Mouse (Mus musculus): ENCODE data around the gene Schip1. TPM values are rescaled to one million over a fixed set of nuclear protein-coding genes. Genes with fewer than 3 reads are reported as not detected.

Gene Schip1
- polyA plus RNA-seq, 1 experiment from 2014 or later, result 108 TPM

GRCm38 (mm10) chr3:68604467-68604866 is 539.9 kb downstream of the Schip1 start:
- Histone ChIP-seq H3K9ac (replicated peaks) (no peak overlapping the region), H3K36me3 (0 out of 2 replicates have a peak, but pooled peaks cover 4% of the 10 kb centered on the region), H3K9me3 (no peaks in the 10 kb centered on the region), H3K4me1 (peaks cover 31% of the 10 kb centered on the region), H3K27me3 (no peaks in the 10 kb centered on the region), H3K4me2 (replicated peaks) (peak overlapping the region; percentile 11; the same call in 1 of the 2 replicates), H3K4me3 (no peak overlapping the region), H3K27ac (replicated peaks) (peak overlapping the region; percentile 81)
- peak; percentile 13; the same call in 1 of the 2 replicates for ATAC-seq (ENCODE audit: low FRiP score, low read depth)
- WGBS, result 63% methylated on average over 10 of the region's 10 CpGs

- peak; percentile 75 for ATAC-seq (ENCODE audit: low FRiP score, low read depth)
- Histone ChIP-seq H3K4me1 (peaks cover 31% of the 10 kb centered on the region), H3K9ac (replicated peaks) (no peak overlapping the region), H3K4me3 (no peak overlapping the region), H3K36me3 (0 out of 2 replicates have a peak, but pooled peaks cover 4% of the 10 kb centered on the region), H3K4me2 (replicated peaks) (0 out of 2 replicates have a peak overlapping the region, but pooled peaks have one; percentile 11), H3K9me3 (no peaks in the 10 kb centered on the region), H3K27ac (replicated peaks) (peak overlapping the region; percentile 81), H3K27me3 (no peaks in the 10 kb centered on the region)
- 78% methylated on average over 10 of the region's 10 CpGs for WGBS
Observed at GRCm38 (mm10) chr3:68604962-68605361, 540.4 kb downstream of the Schip1 start.

DNA sequence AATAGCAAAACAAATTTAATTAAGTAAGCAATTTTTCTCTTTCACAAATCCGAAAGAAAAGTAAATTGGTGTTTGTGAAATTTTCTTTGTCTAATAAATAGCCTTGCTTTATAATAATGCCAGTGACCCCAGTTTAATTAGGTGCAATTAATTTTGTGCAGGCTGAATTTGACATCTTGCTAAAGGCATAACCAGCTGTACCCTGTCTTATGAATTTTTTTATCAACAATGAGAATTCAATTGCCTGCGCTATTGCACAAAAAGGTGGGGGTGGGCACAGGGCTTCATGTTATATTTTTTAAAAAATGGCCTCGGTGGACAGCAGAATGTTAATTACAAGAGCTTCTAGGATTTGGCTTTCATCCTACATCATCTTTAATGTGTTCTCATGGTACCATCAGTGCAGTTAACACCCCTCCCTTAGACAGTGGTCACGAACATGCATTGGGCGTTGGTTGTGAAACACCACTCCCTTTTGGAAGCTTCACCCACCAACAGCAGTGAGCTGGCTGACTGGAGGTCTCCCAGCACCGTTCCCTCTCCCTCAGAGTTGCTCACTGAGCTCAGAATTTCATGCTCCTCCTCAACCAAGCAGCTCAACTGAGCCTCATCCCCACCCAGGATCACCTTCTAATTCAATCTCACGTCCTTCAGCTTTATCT is 541.5 kb downstream of the Schip1 start:
- 81% methylated on average over 7 of the region's 7 CpGs for WGBS
- Histone ChIP-seq H3K4me2 (replicated peaks) (no peak overlapping the region), H3K27me3 (no peaks in the 10 kb centered on the region), H3K4me1 (peaks cover 31% of the 10 kb centered on the region), H3K9me3 (no peaks in the 10 kb centered on the region), H3K27ac (replicated peaks) (peak overlapping the region; percentile 35), H3K9ac (replicated peaks) (no peak overlapping the region), H3K36me3 (0 out of 2 replicates have a peak, but pooled peaks cover 4% of the 10 kb centered on the region), H3K4me3 (no peak overlapping the region)
- ATAC-seq (ENCODE audit: low FRiP score, low read depth), result no peak

DNA sequence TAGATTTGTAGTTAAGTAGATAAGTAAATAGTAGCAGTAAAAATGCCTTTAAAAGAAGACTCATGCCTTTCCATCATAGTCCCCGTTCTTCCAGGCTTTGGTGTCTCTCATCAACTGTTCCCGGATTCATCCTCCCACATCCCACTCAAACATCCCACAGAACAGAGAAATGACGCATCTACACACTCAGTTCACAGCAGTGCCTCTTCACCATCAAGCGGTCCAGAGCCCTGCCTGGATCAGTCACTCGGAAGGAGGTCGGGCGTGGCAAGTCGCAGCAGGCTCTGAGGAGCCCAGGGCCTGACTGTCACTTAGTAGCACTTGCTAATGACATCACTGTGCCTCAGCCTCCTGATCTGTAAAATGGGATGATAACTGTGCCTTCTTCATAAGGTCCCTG is 542.1 kb downstream of the Schip1 start:
- Histone ChIP-seq H3K9me3 (no peaks in the 10 kb centered on the region), H3K27me3 (no peaks in the 10 kb centered on the region), H3K36me3 (0 out of 2 replicates have a peak, but pooled peaks cover 4% of the 10 kb centered on the region), H3K4me3 (no peak overlapping the region), H3K4me2 (replicated peaks) (no peak overlapping the region), H3K4me1 (peaks cover 30% of the 10 kb centered on the region), H3K9ac (replicated peaks) (no peak overlapping the region), H3K27ac (replicated peaks) (peak overlapping the region; percentile 35; the same call in 1 of the 2 replicates)
- no peak for ATAC-seq (ENCODE audit: low FRiP score, low read depth)
- WGBS, result 89% methylated on average over 8 of the region's 8 CpGs

DNA sequence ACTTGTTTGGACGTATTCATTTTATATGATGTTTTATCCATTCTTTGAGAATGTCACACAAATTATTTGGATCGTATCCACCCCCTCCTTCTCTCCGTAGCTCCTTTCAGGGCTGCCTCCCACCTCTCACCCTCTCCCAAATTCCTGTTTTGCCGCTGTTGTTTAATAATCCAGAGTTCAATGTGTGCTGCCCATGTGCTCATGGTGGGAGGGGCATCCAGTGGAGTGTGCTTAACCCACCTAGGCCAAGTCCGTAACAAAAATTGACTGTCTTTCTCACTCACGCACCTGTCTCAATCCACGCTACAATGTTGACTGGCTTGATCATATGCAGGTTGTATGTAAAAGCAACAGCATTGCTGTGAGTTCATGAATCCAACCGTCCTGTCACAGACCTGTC is 542.7 kb downstream of the Schip1 start:
- WGBS, result 91% methylated on average over 8 of the region's 8 CpGs
- H3K4me2 ChIP-seq (replicated peaks), result no peak overlapping the region
- no peaks in the 10 kb centered on the region for H3K27me3 ChIP-seq
- H3K4me1 ChIP-seq, result peaks cover 25% of the 10 kb centered on the region
- no peak overlapping the region for H3K4me3 ChIP-seq
- no peak overlapping the region for H3K9ac ChIP-seq (replicated peaks)
- H3K27ac ChIP-seq (replicated peaks), result no peak overlapping the region
- H3K9me3 ChIP-seq, result no peaks in the 10 kb centered on the region
- 0 out of 2 replicates have a peak, but pooled peaks cover 4% of the 10 kb centered on the region for H3K36me3 ChIP-seq
- ATAC-seq (ENCODE audit: low FRiP score, low read depth), result no peak

DNA sequence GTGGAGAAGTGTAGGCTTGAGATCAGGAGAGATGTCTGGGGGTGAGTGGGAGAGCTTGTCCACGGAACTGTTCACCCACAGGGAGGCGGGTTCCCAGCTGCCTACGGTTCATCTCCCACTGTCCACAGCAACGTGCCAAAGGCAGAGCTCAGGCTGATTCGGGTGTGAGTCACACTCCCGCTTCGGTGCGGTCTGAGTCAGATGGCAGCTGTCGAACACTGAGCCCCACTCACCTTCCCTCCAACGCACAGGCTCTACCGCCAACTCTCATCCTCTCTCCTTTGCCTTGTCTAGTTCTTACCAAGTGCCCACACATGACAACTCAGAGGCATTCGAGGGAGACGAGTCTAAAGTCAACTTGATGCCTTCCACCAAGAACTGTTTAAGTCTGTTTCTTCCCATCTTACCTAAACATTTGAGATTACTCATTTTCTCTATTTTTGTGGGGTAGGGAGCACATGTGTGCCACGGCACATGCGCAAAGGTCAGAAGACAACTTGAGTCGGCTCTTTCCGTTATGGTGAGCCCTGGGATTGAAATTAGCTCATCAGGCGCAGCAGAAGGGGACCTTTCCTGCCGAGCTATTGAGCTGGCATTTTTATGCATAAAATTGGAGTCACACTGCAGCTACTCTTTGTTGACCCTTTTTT is 544.4 kb downstream of the Schip1 start:
- Histone ChIP-seq H3K27me3 (no peaks in the 10 kb centered on the region), H3K27ac (replicated peaks) (no peak overlapping the region), H3K36me3 (0 out of 2 replicates have a peak, but pooled peaks cover 4% of the 10 kb centered on the region), H3K9me3 (no peaks in the 10 kb centered on the region), H3K9ac (replicated peaks) (no peak overlapping the region), H3K4me2 (replicated peaks) (no peak overlapping the region), H3K4me1 (peaks cover 24% of the 10 kb centered on the region), H3K4me3 (no peak overlapping the region)
- WGBS, result 82% methylated on average over 19 of the region's 19 CpGs
- no peak for ATAC-seq (ENCODE audit: low FRiP score, low read depth)

DNA sequence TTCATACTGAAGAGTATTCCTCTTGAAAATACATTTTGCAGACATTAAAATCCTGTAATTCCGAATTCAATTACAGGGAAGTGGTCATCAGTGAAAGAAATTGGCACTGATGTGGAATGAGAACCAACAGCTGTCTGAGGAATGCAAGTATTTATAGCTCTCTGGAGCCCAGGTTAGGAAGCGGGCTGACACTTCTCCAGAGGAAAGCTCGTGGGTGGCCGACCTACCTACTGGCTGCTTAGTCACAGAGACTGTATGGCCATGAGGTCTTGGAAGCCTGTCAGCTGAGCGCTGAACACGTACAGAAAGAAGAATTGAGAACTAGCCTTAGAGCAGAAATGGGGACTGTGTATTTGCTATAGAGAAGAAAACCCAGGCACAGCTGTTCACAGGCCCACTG is 545.4 kb downstream of the Schip1 start:
- peaks cover 25% of the 10 kb centered on the region for H3K4me1 ChIP-seq
- H3K27me3 ChIP-seq, result no peaks in the 10 kb centered on the region
- no peaks in the 10 kb centered on the region for H3K9me3 ChIP-seq
- H3K9ac ChIP-seq (replicated peaks), result no peak overlapping the region
- no peak overlapping the region for H3K4me2 ChIP-seq (replicated peaks)
- 0 out of 2 replicates have a peak, but pooled peaks cover 4% of the 10 kb centered on the region for H3K36me3 ChIP-seq
- H3K4me3 ChIP-seq, result no peak overlapping the region
- H3K27ac ChIP-seq (replicated peaks), result no peak overlapping the region
- ATAC-seq (ENCODE audit: low FRiP score, low read depth), result no peak
- WGBS, result 78% methylated on average over 6 of the region's 6 CpGs

DNA sequence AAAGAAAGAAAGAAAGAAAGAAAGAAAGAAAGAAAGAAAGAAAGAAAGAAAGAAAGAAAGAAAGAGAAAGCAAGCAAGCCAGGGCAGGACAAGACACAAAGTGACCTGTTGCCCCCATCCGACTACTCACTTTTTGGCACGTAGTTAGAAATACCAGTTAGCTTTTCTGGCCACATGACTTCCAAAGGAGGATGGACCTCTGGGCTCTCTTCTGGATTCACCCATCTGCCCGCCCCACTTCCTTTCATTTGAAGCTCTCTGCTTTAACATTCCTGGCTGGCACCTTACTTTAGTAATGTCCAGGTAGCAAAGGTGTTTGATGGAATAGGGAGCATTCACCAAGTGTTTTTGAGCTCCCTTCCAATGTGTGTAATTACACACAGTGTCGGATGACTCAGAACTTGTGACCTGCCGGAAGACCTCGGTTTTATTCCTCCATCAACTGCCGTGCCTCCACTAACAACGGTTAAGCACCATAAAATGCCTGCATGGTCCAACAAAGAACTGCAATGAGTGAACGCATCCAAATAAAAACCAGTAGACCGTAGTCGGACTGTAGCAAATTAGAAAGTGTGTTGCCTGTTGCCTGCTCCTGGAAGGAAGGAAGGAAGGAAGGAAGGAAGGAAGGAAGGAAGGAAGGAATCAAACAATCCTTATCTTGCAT is 546.1 kb downstream of the Schip1 start:
- WGBS, result 88% methylated on average over 11 of the region's 11 CpGs

GRCm38 (mm10) chr3:68615042-68615810 is 550.6 kb downstream of the Schip1 start:
- peak; percentile 41; the same call in 1 of the 2 replicates for ATAC-seq (ENCODE audit: low FRiP score, low read depth)
- Histone ChIP-seq H3K27me3 (peaks cover 16% of the 10 kb centered on the region; the same call in 1 of the 2 replicates), H3K9me3 (no peaks in the 10 kb centered on the region), H3K27ac (replicated peaks) (no peak overlapping the region), H3K9ac (replicated peaks) (no peak overlapping the region), H3K4me3 (no peak overlapping the region), H3K4me2 (replicated peaks) (no peak overlapping the region), H3K36me3 (0 out of 2 replicates have a peak, but pooled peaks cover 9% of the 10 kb centered on the region), H3K4me1 (peaks cover 12% of the 10 kb centered on the region)
- 67% methylated on average over 10 of the region's 10 CpGs for WGBS

More for the DNA sequence above, 546.1 kb downstream of the Schip1 start:
- Histone ChIP-seq H3K4me2 (replicated peaks) (no peak overlapping the region), H3K4me3 (no peak overlapping the region), H3K27ac (replicated peaks) (no peak overlapping the region), H3K9me3 (no peaks in the 10 kb centered on the region), H3K27me3 (peaks cover 4% of the 10 kb centered on the region; the same call in 1 of the 2 replicates), H3K36me3 (0 out of 2 replicates have a peak, but pooled peaks cover 4% of the 10 kb centered on the region), H3K9ac (replicated peaks) (no peak overlapping the region), H3K4me1 (peaks cover 21% of the 10 kb centered on the region)
- ATAC-seq (ENCODE audit: low FRiP score, low read depth), result no peak

DNA sequence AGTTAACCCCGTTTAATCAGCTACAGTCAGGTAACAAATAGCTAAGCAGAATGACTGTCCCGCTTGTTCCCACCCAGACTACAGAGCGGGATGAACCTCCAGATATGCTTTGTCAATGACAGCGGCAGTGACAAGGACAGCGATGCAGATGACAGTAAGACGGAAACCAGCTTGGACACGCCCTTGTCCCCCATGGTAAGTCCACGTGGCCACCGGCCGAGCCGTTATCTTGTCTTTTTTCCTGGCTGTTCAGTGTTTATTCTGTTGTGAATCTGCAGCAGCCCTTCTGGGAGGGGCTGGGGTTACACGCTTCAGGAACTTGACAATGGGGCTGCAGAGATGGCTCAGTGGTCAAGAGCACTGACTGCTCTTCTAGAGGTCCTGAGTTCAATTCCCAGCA is 551.8 kb downstream of the Schip1 start:
- no peak overlapping the region for H3K9ac ChIP-seq (replicated peaks)
- WGBS, result 91% methylated on average over 12 of the region's 12 CpGs
- no peak overlapping the region for H3K4me3 ChIP-seq
- H3K36me3 ChIP-seq, result peaks cover 17% of the 10 kb centered on the region; the same call in 1 of the 2 replicates
- no peaks in the 10 kb centered on the region for H3K9me3 ChIP-seq
- H3K4me1 ChIP-seq, result peaks cover 12% of the 10 kb centered on the region
- H3K27ac ChIP-seq (replicated peaks), result no peak overlapping the region
- H3K27me3 ChIP-seq, result peaks cover 16% of the 10 kb centered on the region; the same call in 1 of the 2 replicates
- ATAC-seq (ENCODE audit: low FRiP score, low read depth), result no peak
- no peak overlapping the region for H3K4me2 ChIP-seq (replicated peaks)

DNA sequence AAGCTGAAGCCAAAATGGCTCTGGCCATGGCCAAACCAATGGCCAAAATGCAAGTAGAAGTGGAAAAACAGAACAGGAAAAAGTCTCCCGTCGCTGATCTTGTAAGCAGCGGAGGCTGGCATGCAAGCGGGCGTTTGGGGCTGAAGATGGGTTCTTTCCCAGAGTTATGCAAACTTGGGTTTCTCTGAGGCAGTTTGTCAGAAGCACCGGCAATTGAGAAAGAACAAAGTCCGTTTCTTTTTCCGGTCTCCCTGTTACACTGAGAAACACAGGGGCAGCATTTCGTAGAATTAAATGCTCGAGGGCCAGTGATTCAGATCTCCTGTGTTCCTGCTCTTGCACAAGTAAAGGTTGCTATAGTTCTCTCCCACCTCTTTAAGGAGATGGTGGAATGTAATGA is 553.1 kb downstream of the Schip1 start:
- Histone ChIP-seq H3K36me3 (peaks cover 18% of the 10 kb centered on the region; the same call in 1 of the 2 replicates), H3K27me3 (peaks cover 16% of the 10 kb centered on the region; the same call in 1 of the 2 replicates), H3K9ac (replicated peaks) (no peak overlapping the region), H3K4me1 (peaks cover 12% of the 10 kb centered on the region), H3K27ac (replicated peaks) (no peak overlapping the region), H3K9me3 (no peaks in the 10 kb centered on the region), H3K4me3 (no peak overlapping the region), H3K4me2 (replicated peaks) (no peak overlapping the region)
- 91% methylated on average over 10 of the region's 10 CpGs for WGBS
- ATAC-seq (ENCODE audit: low FRiP score, low read depth), result no peak
